Mouse (Mus musculus) cerebellum, adult (tissue): Measurements from ENCODE around the gene Lcn5.

ENCODE experiments used
- ATAC-seq: cut with Nextera tagmentation; 2 replicates; pipeline ENCODE4 v1.9.2; 2017; ENCODE audit warnings: mild to moderate bottlenecking, moderate library complexity, mixed read lengths; ENCODE audit not compliant: insufficient number of reproducible peaks, low FRiP score, low TSS enrichment

Lcn5 gene

DNA sequence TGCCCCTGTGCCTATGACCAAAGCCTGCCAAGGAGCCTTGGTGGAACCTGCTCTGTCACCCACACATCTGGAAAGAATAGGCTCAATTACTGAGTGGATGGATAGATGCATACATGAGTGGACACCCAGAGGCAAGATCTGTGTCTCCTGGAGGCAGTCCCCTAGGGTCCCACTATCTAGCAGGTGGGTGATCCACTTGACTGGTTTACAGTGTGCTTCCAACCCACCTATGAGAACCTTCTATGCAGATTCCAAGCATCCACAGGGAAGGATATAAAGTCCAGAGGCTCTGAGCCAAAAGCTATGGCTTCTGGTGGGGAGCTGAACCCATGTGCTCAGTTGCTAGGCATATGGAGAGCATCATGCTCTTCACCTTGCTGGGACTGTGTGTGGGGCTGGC lies at the start of gene Lcn5:
TSS of gene Lcn5 (plus strand) at position 301 of the 400 bp plus-strand sequence.
- no peak for ATAC-seq

DNA sequence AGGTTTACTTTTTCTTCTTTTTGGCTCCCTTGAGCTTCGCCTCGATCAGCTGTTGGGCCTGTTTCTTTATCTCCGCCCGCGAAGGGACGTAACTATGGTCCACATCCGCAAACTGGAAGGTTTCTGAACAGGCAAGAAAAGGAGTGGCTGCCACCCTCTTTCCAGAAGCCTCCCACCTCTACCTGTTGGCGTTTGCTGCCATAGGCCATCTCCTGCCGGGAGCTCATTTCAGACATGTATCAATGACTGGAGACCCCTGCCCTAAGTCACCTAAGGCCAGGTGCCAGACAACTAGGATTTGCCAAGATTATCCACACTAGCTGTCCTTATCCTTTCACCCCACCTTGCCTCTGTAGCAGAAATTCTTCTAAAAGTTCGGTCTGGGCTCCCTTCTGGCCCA lies 49.1 kb upstream of the Lcn5 start:
- no peak for ATAC-seq

- no peak for ATAC-seq
These were observed 41.4 kb upstream of the Lcn5 start for GRCm38 (mm10) chr2:25616398-25616797.

DNA sequence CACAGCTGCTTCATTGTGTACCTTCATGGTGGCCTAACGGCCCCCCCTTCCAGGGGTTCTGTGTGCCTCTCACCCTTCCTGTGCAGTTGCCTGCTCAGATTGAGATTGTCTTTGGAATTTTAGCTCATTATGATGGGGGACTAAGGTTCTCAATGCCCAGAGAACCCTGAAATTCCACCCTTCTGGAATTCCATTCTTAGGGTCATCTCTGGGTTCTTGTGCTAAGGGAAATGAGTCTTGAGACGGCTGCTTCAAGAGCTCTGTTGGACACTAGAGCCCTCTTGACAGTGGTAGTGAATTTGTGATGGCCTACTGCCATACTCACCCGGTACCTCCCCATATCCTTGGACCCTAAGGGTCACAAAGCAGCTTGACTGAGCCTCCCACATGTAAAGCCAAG lies 40.2 kb upstream of the Lcn5 start, which contains the start of gene Ccdc183:
TSS of gene Ccdc183 (minus strand) at position 101 of the 400 bp plus-strand sequence.
- no peak for ATAC-seq

DNA sequence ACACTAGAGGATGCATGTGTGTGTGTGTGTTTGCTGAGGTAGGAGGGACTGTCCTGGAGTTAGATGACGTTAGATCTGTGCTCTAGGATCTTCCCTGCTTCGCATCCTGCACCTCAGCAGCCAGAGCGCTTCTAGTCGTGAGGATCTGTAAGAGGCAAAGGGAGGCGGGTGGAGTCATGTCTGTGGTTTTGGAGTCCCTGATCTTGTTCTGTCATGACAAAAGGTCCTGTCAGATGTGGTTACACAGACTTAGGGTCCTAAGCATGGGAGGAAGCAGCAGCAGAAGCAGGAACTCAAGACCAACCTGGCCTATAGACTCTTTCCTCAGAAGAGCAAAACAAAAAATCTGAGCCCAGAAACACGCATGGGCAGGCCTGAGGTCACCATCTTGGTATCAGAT lies 37.4 kb upstream of the Lcn5 start:
- ATAC-seq = no peak

DNA sequence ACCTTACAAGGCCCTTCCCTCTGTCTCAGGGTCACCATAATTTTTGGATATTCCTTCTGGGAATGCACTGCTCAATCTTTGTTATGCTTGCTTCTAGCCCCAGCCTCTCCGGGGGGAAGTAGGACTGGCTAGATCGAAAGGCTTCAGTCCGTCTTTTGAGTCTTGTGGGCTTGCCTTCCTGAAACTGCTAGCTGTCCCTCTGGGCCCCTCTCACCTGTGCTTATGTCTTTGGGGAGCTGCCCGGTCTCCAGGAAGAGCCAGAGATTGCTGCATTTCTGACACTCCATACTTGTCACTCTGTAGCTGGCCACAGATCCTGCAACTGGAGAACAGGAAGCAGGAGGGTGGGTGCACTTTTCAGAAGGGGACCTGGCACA lies 36.9 kb upstream of the Lcn5 start:
- ATAC-seq = no peak

GRCm38 (mm10) chr2:25621229-25622200 lies 36.2 kb upstream of the Lcn5 start, which contains the start of gene Tmem141:
Tmem141 (minus strand) TSS chr2:25622005.
- ATAC-seq = peak; percentile 88

- no peak for ATAC-seq
These were observed 31.8 kb upstream of the Lcn5 start for GRCm38 (mm10) chr2:25625986-25626385.

- ATAC-seq = no peak
These were observed 29.9 kb upstream of the Lcn5 start, which contains the start of gene Fcna for GRCm38 (mm10) chr2:25627811-25628210. Fcna (minus strand) TSS chr2:25628030.

DNA sequence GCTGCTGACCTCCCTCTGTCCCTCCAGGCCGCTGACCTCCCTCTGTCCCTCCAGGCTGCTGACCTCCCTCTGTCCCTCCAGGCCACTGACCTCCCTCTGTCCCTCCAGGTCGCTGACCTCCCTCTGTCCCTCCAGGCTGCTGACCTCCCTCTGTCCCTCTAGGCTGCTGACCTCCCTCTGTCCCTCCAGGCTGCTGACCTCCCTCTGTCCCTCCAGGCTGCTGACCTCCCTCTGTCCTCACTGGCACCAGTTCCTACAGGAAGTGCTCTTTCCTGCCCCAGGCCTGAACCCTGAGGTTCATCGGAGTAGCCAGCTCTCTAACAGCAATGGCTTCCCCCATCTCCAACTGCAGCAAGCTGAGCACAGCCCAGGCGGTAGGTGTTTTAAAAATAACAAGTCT lies 29.0 kb upstream of the Lcn5 start:
- ATAC-seq = no peak

GRCm38 (mm10) chr2:25633616-25634015 lies 24.1 kb upstream of the Lcn5 start:
- ATAC-seq = no peak

- ATAC-seq = no peak
These were observed 23.7 kb upstream of the Lcn5 start for GRCm38 (mm10) chr2:25634046-25634445.

GRCm38 (mm10) chr2:25639890-25640289 lies 17.9 kb upstream of the Lcn5 start:
- ATAC-seq = no peak

GRCm38 (mm10) chr2:25652902-25653301 lies 4.8 kb upstream of the Lcn5 start, which contains the start of gene Lcn8:
Lcn8 (plus strand) TSS chr2:25653120.
- ATAC-seq = no peak

DNA sequence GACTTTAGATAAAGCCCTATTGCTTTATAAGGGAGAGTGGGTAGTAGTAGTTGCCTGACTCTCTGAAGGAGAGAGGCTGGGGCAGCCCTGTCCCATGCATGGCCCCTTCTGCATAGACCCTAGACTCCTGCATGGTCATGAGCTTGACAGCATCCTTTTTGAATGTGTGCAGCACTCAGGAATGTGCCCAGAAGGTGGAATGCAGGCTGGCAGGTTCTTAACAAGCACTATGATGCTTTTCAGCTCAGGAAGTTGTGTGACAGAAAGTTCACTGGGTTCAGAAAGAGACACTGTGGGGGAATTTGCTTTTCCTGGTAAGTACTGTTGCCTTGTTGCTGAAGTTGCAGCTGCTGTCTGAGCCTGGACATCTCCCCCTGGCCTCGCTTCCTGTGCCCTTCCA lies 3.2 kb upstream of the Lcn5 start:
- no peak for ATAC-seq

- ATAC-seq = no peak
These were observed 1.1 kb upstream of the Lcn5 start for GRCm38 (mm10) chr2:25656691-25657090.

DNA sequence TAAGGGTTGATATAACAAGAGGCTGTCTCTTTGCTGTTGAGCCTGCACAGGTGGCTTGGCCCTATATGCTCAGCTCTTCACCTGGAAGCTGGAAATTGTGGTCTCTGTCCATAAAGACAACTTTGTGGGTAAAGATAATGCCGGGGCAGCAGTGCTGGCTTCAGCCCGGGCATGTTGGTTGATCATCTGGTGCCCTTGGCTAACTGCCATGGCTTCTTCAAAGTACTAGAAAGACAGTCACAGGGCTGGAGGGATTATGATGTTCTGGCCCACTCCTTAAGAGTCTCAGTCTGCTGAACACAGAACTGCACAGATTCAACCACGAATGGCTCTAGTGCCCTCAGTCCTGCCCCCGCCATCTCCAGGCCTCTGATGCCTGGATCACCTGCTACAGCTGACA lies 506 bp upstream of the Lcn5 start:
- ATAC-seq = no peak

DNA sequence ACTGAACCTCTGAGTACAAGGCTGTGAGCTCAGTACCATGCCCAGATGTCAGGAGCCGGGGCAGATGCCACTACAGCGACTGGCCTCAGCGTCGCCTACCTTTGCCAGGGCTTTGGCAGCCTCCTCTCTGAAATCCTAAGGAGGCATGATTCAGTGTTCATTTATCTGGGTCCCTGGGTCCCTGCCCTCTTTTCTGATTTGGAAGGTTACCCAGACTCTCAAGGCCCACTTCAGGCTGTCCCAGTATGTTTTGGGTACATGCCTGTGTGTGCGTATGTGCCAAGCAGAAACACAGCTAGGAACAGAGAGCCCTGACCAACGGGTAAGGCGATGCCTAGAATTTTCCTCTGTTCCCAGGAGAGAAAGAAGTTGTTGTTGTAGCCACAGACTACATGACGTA lies 2.5 kb downstream of the Lcn5 start:
- no peak for ATAC-seq

- ATAC-seq = no peak
These were observed 3.7 kb downstream of the Lcn5 start for GRCm38 (mm10) chr2:25661245-25661970.

- no peak for ATAC-seq
These were observed 5.8 kb downstream of the Lcn5 start for GRCm38 (mm10) chr2:25663511-25663910.

GRCm38 (mm10) chr2:25664125-25664524 lies 6.4 kb downstream of the Lcn5 start:
- no peak for ATAC-seq
